Mouse (Mus musculus) cerebral cortex, adult 2 months (tissue): ENCODE measurements around the gene Lin28b.

Experiments used
- WGBS: fragments of 180-500 bp; shearing (Covaris S2); methylation state at CpG from one replicate; pipeline ENCODE4 v1.1.7; 2018; 5-methylcytosine and 5-hydroxymethylcytosine counted together

The Lin28b gene

GRCm38 (mm10) chr10:45410624-45411341 lies 75.4 kb downstream of the Lin28b start:
- WGBS: 49% methylated on average over 10 of the region's 10 CpGs

GRCm38 (mm10) chr10:45399702-45400243 lies 86.4 kb downstream of the Lin28b start:
- 87% methylated on average over 7 of the region's 7 CpGs for WGBS

GRCm38 (mm10) chr10:45398211-45398610 lies 88.0 kb downstream of the Lin28b start:
- 86% methylated on average over 1 of the region's 1 CpGs for WGBS

GRCm38 (mm10) chr10:45382637-45382958 lies 103.6 kb downstream of the Lin28b start:
- 71% methylated on average over 3 of the region's 3 CpGs for WGBS

- 92% methylated on average over 3 of the region's 3 CpGs for WGBS
Measured at GRCm38 (mm10) chr10:45378269-45378668, 107.9 kb downstream of the Lin28b start.

GRCm38 (mm10) chr10:45372994-45373692 lies 113.1 kb downstream of the Lin28b start:
- WGBS: 18% methylated on average over 4 of the region's 4 CpGs

- 95% methylated on average over 2 of the region's 2 CpGs for WGBS
Measured at GRCm38 (mm10) chr10:45370545-45370944, 115.7 kb downstream of the Lin28b start.

- 88% methylated on average over 3 of the region's 3 CpGs for WGBS
Measured at GRCm38 (mm10) chr10:45369639-45370038, 116.6 kb downstream of the Lin28b start.

GRCm38 (mm10) chr10:45366987-45367705 lies 119.0 kb downstream of the Lin28b start:
- 91% methylated on average over 17 of the region's 17 CpGs for WGBS

- WGBS: 66% methylated on average over 5 of the region's 5 CpGs
Measured at GRCm38 (mm10) chr10:45363396-45363795, 122.8 kb downstream of the Lin28b start.

GRCm38 (mm10) chr10:45356091-45356490 lies 130.1 kb downstream of the Lin28b start:
- WGBS: 91% methylated on average over 6 of the region's 6 CpGs

GRCm38 (mm10) chr10:45348143-45348542 lies 138.1 kb downstream of the Lin28b start:
- 90% methylated on average over 3 of the region's 3 CpGs for WGBS

- WGBS: 92% methylated on average over 9 of the region's 9 CpGs
Measured at GRCm38 (mm10) chr10:45345217-45345616, 141.0 kb downstream of the Lin28b start.

- 89% methylated on average over 4 of the region's 4 CpGs for WGBS
Measured at GRCm38 (mm10) chr10:45344381-45344780, 141.8 kb downstream of the Lin28b start.

- WGBS: 63% methylated on average over 7 of the region's 7 CpGs
Measured at GRCm38 (mm10) chr10:45339106-45339505, 147.1 kb downstream of the Lin28b start.

GRCm38 (mm10) chr10:45335434-45336422 lies 150.5 kb downstream of the Lin28b start, which contains the start of gene Bves:
Bves (plus strand) TSS chr10:45335772.
- WGBS: 2% methylated on average over 115 of the region's 116 CpGs

- WGBS: 33% methylated on average over 7 of the region's 7 CpGs
Measured at GRCm38 (mm10) chr10:45334925-45335324, 151.3 kb downstream of the Lin28b start.

- WGBS: 84% methylated on average over 7 of the region's 7 CpGs
Measured at GRCm38 (mm10) chr10:45328196-45329000, 157.8 kb downstream of the Lin28b start.
